Mouse (Mus musculus) G1E-ER4 (cell line): Measurements from ENCODE around the gene Smoc1. TPM values are rescaled to one million over a fixed set of nuclear protein-coding genes. Genes with fewer than 3 reads are reported as not detected.

Source experiments
- GATA1 ChIP-seq: IDR thresholded peaks from one replicate; pipeline ENCODE4 v1.8.0; 2012; ENCODE audit warnings: low read length, inconsistent platforms
- polyA plus RNA-seq: library from polyadenylated mRNA; stranded (reverse); fragments of >175 nt; gene quantifications from 2 replicates; pipeline ENCODE4 v1.2.3, GENCODE M21; 2012

The Smoc1 gene
- polyA plus RNA-seq, 1 experiment = 6.2 TPM

GRCm38 (mm10) chr12:81160831-81161230 is 134.2 kb downstream of the Smoc1 start:
- TF ChIP-seq GATA1 = no peak

- no peak for TF ChIP-seq GATA1
Measured at GRCm38 (mm10) chr12:81161282-81161681, 134.7 kb downstream of the Smoc1 start.

DNA sequence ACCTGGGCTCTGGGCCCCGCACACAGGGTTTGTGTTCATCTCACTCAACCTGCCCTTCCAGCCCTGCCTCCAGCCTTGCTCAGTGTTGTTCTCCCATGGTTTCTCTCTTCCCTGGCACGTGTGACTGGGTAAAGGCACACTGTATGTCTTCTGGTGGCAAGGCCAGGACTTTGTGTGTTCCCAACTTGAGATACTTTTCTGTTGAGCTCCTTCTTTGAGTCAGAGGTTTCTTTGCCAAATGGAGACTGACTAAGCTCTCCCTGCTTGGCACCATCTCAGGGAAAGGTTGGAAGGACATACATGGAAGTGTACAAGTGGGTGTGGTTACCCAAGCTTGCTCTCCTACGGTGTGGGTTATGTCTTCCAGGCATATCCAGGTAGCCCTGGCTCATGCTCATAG is 136.5 kb downstream of the Smoc1 start:
- no peak for TF ChIP-seq GATA1

DNA sequence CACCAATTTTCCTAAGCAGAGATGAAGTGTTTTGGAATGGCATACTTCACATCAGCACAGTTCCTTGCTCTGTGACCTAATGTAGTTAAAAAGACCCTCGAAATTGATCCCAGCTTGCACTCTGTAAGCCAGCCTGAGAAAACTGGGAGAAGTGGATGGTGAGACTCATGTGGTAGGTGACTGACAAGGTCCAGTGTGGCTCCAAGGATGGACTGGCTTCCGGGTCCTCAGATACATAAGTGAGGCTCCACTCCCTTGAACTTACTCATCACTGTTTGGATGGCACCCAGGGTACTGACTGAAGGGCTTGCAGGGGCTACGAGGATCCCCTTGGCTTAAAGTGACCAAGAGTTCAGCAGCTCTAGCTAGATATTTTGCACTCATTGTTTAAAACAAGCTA is 137.0 kb downstream of the Smoc1 start:
- no peak for TF ChIP-seq GATA1

- no peak for TF ChIP-seq GATA1
Measured at GRCm38 (mm10) chr12:81166092-81166491, 139.5 kb downstream of the Smoc1 start.

GRCm38 (mm10) chr12:81166615-81167014 is 140.0 kb downstream of the Smoc1 start:
- no peak for TF ChIP-seq GATA1

GRCm38 (mm10) chr12:81167142-81167541 is 140.5 kb downstream of the Smoc1 start:
- TF ChIP-seq GATA1 = no peak

- TF ChIP-seq GATA1 = no peak
Measured at GRCm38 (mm10) chr12:81168031-81168430, 141.4 kb downstream of the Smoc1 start.

DNA sequence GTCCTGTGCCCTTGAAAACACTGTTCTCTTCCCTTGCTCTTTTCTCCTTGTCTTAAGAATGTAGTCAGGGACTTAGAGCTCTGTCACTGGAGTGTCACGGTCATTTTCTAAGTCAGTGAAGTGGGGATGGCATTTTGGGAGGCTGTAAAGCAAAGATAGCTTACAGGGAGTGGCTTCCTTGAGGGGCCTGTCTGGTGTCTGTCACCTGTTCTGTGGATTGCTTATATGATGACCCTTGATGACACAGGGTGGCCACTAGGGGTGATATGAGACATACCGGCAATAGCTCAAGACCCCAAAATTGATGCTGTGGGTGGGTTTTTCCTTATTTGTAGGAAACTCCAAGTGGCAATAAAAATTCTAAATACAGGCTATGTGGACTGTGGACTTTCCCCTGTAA is 141.9 kb downstream of the Smoc1 start:
- TF ChIP-seq GATA1 = no peak

DNA sequence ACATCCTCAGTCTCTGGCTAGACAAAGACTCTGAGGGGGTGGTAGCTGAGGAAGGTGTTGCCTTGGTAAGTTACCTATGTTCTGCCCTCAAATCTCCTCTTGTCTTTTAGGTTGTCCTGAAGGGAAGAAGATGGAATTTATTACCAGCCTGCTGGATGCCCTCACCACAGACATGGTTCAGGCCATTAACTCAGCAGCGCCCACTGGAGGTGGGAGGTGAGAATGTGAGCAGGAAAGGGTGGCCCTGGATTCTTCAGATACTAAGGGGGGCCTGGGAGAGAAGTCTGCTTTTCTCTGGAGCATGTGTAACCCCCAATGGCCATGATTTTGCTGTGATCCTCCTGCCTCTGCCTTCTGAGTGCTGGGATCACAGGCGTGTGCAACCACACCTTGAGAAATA is 143.5 kb downstream of the Smoc1 start:
- no peak for TF ChIP-seq GATA1

DNA sequence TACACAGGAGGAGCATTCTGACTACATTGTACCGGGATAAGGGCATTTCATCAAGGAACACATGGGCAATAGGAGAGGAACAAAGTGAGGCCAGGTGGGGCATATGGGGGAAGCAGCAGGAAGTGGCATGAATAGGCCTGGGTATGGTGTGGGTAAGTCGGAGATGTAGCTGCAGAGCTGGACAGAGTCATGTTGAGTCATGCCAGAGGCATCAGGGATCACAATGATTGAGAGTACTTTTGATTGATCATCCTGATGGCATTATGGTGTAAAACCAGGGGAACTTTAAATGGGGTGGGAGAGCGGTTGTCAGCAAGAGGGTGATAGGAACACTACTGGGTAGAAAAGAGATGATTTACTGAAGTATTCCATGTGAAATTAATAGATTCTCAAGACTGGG is 146.4 kb downstream of the Smoc1 start:
- no peak for TF ChIP-seq GATA1

DNA sequence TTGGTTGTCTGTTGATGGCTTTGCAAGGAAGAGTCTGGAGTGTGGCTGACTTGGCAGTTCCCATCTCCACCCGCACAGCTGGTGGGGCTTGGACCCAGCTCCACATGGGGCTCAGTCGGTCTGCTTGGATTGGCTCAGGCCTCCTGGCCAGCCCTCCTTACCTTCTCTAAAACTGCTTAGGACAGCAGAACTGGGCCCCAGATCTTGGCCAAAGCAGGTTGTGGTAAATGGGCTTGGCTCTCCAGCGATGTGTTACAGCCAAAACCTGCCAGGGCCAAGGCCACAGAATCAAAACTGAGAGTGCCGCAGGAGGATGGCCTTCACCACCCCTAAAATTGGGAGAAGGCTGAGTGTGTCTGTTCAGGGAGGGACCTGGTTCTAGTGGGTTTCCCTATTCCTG is 147.3 kb downstream of the Smoc1 start:
- TF ChIP-seq GATA1 = no peak

- TF ChIP-seq GATA1 = no peak
Measured at GRCm38 (mm10) chr12:81175252-81175651, 148.6 kb downstream of the Smoc1 start.

DNA sequence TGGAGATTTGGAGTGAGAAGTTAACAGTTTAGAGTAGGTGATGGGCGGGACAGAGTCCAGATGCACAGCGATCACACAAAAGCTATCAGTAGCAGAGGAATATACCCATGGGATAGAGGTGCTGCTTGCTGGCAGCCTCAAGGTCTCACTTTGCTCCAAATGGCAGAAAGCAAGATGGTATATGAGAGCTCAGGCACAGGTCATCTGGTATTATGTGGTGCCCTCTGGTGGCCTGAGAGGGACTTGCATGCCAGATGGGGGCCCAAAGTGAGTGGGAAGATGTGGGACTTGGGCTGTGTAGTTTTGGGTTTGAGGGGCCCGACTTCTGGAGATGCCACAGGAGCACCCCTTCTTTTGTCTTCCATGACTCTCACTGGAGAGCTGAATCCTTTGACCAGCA is 155.5 kb downstream of the Smoc1 start:
- no peak for TF ChIP-seq GATA1

- no peak for TF ChIP-seq GATA1
Measured at GRCm38 (mm10) chr12:81184967-81185366, 158.4 kb downstream of the Smoc1 start.

GRCm38 (mm10) chr12:81186081-81186480 is 159.5 kb downstream of the Smoc1 start:
- TF ChIP-seq GATA1 = no peak

- TF ChIP-seq GATA1 = no peak
Measured at GRCm38 (mm10) chr12:81186668-81187067, 160.1 kb downstream of the Smoc1 start.

GRCm38 (mm10) chr12:81188423-81188822 is 161.8 kb downstream of the Smoc1 start:
- no peak for TF ChIP-seq GATA1

- no peak for TF ChIP-seq GATA1
Measured at GRCm38 (mm10) chr12:81188996-81189395, 162.4 kb downstream of the Smoc1 start.

GRCm38 (mm10) chr12:81189636-81190035 is 163.0 kb downstream of the Smoc1 start:
- TF ChIP-seq GATA1 = no peak
